Mouse (Mus musculus) adrenal gland, postnatal 4 days (tissue): ENCODE data around the gene Hilpda. TPM values are rescaled to one million over a fixed set of nuclear protein-coding genes. Genes with fewer than 3 reads are reported as not detected.

ENCODE experiments used
- DNase-seq, 2 experiments: peaks; one replicate each; pipeline ENCODE4 v3.0.0; 2021 to 2022; ENCODE audit warnings: low spot score in 2 of 2, mixed read lengths in 2 of 2
- total RNA-seq, 2 experiments: library from RNA; stranded (reverse); gene quantifications; 2 replicates each; pipeline ENCODE4 v1.2.3; 2021

Gene Hilpda
- total RNA-seq, 2 experiments from 2014 or later: 11.7 TPM

DNA sequence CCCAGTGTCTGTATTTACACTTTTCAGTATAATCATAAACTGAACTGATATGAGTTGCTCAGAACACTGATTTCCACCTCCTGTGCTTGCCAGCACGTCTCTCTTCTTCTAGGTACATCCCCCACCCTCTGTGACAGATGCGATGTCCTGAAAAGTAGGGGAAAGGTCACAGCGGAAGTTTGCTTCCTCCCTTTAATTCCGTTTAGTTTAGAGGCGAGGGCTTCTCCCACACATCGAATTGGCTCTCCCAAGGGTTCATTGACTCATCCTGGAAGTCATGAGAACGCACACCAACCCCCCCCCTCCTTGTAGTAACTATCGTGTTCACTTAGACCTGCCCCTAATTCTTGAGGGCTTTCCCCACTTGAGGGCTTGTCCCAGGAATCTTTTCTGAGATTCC is 1.3 kb upstream of the Hilpda start:
- DNase-seq: no peak

GRCm38 (mm10) chr6:29276746-29277145 is 4.5 kb downstream of the Hilpda start:
- no peak for DNase-seq

- DNase-seq: no peak
Observed at GRCm38 (mm10) chr6:29278513-29279267, 6.4 kb downstream of the Hilpda start.

GRCm38 (mm10) chr6:29279293-29279692 is 7.0 kb downstream of the Hilpda start, which contains the start of gene Fam71f2:
Fam71f2 (plus strand) TSS chr6:29279593.
- no peak for DNase-seq

GRCm38 (mm10) chr6:29280671-29281070 is 8.4 kb downstream of the Hilpda start:
- DNase-seq: no peak

- DNase-seq: no peak
Observed at GRCm38 (mm10) chr6:29286870-29287269, 14.6 kb downstream of the Hilpda start.

DNA sequence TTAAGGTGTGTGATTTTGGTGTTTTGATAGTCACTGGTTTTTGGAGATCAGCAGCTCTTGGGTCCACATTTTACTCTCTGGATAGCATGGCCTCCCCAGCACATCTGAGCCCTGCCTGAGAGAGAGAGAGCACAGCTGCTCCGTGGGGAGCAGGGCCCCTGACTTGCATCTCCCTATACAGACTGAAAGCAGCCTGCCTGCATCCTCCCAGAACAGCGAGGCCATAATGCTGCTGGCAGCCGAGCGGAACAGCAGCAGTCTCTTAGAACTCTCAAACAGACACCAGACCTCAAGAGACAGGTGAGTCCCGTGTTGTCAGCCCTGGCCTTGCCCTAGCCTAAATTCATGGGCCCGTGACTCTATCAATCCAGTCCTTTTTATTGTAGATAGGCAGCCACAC is 15.2 kb downstream of the Hilpda start:
- no peak for DNase-seq

- no peak for DNase-seq
Observed at GRCm38 (mm10) chr6:29287944-29288343, 15.7 kb downstream of the Hilpda start.

DNA sequence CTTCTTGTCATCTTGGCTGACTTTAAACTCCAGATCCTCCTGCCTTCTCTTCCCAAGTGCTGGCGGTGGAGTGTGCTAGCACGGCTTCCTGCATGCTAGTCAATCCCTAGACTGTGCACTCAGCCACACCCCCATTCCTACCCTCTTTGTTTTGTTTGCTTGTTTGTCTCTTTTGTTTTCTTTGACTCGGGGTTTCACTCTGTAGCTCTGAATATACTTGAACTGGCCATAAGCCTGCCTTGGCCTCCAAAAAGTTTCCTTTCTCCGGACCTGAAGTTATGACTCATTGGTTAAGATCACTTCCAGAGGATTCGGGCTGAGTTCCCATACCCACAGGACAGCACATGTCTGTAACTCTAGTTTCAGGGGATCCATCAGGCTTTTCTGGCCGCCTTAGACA is 16.4 kb downstream of the Hilpda start:
- DNase-seq: no peak

DNA sequence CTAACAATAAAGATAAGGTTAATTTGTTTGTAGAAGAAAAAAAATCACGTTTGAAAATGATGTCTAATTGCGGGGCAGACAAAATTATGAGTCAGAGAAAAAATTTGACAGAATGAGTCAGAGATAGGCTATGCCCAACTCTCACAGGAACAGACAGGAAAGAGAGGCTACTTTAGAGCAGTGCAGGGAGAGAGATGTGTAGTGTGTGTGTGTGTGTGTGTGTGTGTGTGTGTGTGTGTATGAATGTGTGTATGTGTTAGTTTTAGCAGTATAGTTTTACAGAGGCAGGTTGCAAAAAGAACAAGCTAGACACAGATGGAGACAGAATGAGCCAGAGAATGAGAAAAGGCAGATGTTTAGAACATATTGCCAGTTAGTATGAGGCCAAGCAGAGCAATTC is 26.8 kb downstream of the Hilpda start:
- no peak for DNase-seq

DNA sequence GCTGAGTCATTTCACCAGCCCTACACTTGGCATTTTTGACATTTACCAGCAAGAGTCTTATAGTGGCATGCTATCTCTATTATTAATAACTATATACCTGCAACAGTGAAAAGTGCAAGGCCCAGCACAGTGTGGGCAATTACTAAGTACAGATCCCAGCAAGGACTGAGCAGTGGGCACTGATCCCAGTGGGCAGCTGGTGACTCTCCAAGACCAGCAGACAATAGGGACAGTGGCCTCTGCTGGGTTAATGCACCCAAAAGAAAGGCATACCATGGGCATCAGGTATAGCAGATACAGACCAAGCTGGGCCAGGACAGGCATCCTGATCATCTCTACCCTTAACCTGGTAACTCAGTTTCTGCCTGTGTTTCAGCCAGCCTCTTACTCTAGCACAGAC is 31.0 kb downstream of the Hilpda start:
- no peak for DNase-seq

GRCm38 (mm10) chr6:29303726-29304125 is 31.4 kb downstream of the Hilpda start:
- no peak for DNase-seq

GRCm38 (mm10) chr6:29305462-29305861 is 33.2 kb downstream of the Hilpda start:
- DNase-seq: no peak

DNA sequence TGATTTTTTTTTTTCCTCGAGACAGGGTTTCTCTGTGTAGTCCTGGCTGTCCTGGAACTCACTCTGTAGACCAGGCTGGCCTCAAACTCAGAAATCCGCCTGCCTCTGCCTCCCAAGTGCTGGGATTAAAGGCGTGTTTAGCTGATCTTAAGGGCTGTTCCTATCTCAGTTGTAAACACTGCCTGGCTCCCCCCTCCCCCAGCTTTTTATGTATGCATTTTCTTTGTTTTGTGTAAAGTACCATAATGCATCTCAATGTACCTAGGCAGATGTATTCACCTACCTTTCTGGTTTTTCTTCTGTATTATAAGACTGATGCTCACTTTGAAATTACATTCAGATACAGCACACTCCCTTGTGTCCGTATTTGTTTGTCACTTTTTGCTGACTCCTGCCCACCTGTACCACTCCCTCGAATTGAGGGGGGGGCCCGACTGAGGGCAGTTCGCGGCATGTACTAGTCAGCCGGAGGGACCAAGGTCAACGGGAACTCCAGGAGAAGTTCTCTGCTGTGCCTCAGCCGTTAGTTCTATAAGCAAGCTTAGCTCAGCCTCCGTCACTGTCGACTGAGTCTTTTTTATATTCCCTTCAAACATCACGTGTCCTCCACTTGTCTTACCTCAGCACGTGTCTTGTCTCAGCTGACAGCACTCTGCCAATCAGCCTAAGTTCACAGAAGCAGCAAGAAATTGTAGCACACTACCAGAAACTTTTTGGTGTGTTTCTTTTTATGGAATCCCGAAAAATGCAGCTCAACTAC is 36.7 kb downstream of the Hilpda start:
- DNase-seq: no peak

DNA sequence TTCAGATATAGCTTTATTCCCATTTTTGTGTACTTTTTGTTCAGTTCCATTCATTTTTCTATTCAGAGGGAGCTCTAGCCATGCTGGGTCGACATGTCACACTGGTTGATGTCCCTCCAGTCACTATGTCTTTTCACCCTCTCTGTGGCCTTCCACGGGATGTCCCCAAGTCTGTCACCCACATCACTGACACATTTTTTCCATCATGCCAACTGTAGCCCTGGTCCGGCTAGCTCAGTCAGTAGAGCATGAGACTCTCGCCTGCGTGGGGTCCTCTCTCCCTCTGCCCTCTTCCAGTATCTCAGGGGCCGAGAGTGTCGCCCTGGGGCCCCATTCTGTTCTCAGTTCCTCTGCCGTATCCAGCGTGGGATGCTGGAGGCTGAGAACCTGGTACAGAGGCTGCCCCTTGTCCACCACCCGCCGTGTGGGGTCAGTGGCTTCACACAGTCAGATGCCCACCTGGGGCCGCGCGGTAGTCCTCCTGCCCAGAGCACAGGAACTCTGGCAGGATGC is 41.5 kb downstream of the Hilpda start:
- no peak for DNase-seq

- DNase-seq: no peak
Observed at GRCm38 (mm10) chr6:29317286-29317685, 45.0 kb downstream of the Hilpda start.

GRCm38 (mm10) chr6:29317941-29318340 is 45.7 kb downstream of the Hilpda start:
- no peak for DNase-seq

DNA sequence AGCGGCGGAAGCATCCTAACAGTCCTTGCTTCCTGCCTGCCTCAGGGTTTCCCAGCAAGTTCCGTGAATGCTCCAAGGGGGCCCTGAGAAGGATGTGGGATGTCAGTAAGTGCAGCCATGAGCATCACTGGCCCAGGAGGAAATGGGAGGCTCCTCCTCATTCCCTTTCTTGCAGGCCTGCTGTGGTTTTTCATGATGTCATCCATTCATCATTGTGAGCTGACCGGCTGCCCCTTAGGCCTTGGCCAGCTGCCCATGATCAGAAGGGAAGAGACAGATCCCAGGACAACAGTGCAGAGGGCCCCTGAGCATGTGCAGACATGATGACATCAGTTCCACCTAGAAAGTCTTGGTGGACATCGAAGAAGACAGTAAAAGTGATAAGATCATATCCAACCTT is 46.6 kb downstream of the Hilpda start, which contains the start of gene Fam71f1:
Gene Fam71f1, plus strand, starts transcription at position 262 of the 400 bp plus-strand sequence.
- peak; percentile 5 to 47 for DNase-seq

- no peak for DNase-seq
Observed at GRCm38 (mm10) chr6:29321586-29321985, 49.3 kb downstream of the Hilpda start.

DNA sequence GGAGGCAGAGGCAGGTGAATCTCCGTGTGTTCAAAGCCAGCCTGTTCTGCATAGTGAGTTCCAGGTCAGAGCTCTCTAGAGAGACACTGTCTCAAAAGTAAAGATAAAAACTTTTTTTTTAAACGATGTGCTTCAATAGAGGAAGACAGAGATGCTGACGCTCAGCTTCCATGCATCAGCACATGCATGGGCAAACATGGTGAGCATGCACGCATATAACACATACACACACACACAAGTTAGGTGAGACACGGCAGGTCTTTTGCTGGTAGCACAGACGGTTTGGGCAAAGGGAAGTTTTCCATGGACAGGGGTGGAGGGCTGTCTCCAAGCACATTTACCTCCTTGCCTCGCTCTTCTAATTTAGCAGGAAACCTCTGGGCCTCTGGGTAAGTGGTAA is 49.9 kb downstream of the Hilpda start:
- no peak for DNase-seq

DNA sequence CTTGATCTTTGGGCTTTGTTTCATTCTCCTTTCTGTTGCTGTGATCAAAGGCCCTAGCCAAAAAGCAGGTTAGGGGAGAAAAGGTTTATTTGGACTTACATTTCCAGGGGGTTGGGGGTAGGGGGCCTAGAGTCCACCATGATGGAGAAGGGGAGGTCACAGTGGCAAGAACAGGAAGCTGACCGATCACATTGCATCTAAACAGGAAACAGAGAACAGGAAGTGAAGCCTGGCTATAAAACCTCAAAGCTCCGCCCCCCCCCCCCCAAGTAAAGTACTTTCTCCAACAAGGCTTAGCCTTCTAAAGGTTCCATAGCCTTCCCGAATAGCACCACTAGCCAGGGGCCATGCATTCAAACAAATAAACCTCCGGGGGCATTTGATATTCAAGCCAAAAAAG is 50.4 kb downstream of the Hilpda start:
- no peak for DNase-seq
